Mouse (Mus musculus) A20 (cell line): Measurements from ENCODE around the gene Hsdl2.

ENCODE experiments used
- DNase-seq: peaks from one replicate; pipeline ENCODE4 v3.0.0-alpha.2; 2011; ENCODE audit warnings: low read depth, low spot score

Hsdl2 gene

GRCm38 (mm10) chr4:59625998-59626910 lies 44.9 kb downstream of the Hsdl2 start, which contains the start of gene E130308A19Rik:
TSS of gene E130308A19Rik (plus strand) at chr4:59626211.
- DNase-seq, result peak; percentile 93

DNA sequence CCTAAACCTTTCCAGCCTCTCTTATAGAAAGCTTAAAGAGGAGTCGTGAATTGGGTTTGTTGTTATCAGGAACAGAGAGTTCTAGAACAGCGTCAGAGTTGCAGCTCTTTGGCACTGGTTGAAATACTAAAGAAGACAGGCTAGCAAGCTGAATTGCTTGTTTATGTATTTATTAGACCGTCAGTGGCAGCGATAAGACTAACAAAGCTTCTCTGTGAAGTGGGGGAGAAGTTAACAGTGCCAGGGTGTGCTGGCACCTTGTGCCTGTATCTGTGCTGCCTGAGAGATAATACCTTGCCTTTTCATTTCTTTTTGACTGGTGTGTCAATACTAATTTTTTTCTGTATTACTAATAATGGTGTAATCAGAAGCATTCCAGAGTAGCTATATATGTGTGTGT lies 46.9 kb downstream of the Hsdl2 start:
- no peak for DNase-seq

- DNase-seq, result no peak
Observed at GRCm38 (mm10) chr4:59629076-59629874, 47.9 kb downstream of the Hsdl2 start.

DNA sequence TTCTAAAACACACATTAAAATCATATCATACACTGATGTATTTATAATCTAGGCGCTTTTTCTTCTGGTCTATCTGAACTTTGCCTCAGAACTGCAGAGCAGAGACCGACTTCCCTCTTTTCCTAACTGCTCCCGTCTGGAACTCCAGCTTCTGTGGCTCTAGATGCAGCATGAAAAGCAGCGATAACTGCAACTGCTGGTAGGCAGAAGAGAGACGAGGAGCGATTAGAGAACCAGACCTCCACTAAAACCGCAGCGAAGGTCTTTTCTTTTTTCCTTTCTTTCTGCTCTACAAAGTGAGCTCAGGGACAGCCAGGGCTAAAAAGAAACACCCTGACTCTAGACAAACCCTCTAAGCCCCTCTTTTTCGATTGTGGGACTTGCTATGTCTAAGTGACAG lies 48.8 kb downstream of the Hsdl2 start:
- DNase-seq, result no peak

DNA sequence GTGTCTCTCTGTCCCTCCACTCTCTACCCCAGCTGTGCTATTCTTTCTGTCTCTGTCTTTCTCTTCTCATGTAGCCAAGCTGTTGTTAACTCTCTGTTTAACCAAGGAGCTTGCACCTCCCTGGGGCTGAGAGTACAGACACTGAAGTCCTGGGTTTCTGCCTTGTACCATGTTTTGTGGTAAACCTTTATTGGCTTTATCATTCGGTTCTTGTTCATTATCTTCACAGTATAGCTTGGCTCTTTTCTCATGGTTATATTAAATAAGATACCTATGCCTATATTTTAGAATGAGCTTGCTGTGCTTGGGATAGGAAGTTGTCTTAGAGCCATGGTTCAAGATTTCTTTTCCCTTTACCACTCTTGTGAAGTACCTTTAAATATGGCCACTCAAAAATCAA lies 53.2 kb downstream of the Hsdl2 start:
- DNase-seq, result no peak

DNA sequence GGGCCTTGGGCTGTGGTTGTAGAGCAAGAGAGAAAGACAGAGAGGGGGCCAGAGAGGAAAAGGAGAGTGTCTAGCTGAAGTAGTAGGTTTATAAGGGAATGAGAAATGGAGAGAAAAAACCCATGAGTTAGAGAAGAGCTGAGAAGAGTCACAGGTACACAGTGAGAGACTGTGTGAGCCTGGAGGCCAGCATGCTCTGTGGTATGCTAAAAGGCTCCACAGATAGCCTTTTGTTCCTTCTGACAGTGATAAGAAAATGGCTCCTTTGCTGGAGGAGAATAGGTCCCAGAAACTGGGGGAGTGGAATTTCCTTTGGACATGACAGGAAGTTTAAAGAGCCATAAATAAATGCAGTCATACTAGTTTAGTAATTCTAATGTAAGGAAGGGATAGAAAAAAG lies 57.8 kb downstream of the Hsdl2 start:
- no peak for DNase-seq

GRCm38 (mm10) chr4:59640720-59641119 lies 59.4 kb downstream of the Hsdl2 start:
- DNase-seq, result no peak

- no peak for DNase-seq
Observed at GRCm38 (mm10) chr4:59642039-59642438, 60.7 kb downstream of the Hsdl2 start.

GRCm38 (mm10) chr4:59642657-59643056 lies 61.3 kb downstream of the Hsdl2 start:
- no peak for DNase-seq

- DNase-seq, result no peak
Observed at GRCm38 (mm10) chr4:59644431-59644830, 63.1 kb downstream of the Hsdl2 start.

DNA sequence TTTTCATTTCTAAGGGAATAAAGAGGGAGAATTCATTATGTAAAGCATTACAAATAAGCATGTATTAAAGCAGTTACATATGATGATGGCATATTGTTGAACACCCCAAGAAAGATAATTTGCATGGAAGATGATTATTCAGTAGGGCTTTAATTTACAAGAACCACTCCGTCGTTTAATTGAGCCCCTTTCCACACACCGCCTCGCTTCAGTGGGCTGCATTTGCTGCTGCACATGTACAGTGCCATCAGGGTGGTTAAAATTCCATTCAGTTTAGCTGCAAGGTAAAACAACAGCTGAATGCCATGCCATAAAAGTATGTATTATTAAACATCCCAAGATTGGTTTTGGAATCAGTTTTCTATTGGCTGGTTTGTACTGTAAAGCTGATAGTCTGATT lies 63.6 kb downstream of the Hsdl2 start:
- DNase-seq, result no peak

- no peak for DNase-seq
Observed at GRCm38 (mm10) chr4:59645610-59646009, 64.2 kb downstream of the Hsdl2 start.

DNA sequence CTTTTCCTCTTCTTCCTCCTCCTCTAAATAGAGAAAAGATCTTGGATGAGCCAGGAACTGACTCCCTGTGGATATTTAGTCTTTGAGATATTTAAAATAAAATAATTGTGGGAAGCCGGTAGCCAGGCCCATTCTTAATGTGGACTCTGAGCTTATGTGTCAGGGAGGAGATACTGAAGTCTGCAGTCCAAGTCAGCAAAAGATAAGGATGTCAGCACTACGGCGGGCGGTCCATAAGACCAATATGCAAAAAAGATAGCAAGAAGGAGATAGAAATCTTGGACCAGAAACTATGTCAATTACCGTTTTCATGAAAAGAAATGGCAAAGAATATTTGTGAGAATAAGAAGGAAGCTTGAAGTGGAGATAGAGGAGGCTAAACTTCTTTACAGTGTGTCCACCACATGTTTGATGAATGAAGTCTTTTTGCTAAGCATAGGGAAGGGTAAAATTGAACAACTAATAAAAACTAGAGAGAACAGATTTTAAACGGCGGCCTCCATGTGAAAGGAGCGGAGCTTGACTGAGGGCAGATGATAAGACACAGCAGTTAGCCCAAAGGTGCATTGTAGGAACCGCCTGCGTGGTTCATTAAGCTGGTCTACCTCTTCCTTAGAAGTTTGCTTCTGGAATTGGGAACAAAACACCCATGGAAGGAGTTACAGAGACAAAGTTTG lies 64.8 kb downstream of the Hsdl2 start:
- DNase-seq, result no peak

GRCm38 (mm10) chr4:59649119-59649518 lies 67.8 kb downstream of the Hsdl2 start:
- no peak for DNase-seq

- no peak for DNase-seq
Observed at GRCm38 (mm10) chr4:59652166-59652681, 70.9 kb downstream of the Hsdl2 start.

- DNase-seq, result no peak
Observed at GRCm38 (mm10) chr4:59656061-59656642, 74.8 kb downstream of the Hsdl2 start.

- DNase-seq, result no peak
Observed at GRCm38 (mm10) chr4:59662163-59662562, 80.8 kb downstream of the Hsdl2 start.

DNA sequence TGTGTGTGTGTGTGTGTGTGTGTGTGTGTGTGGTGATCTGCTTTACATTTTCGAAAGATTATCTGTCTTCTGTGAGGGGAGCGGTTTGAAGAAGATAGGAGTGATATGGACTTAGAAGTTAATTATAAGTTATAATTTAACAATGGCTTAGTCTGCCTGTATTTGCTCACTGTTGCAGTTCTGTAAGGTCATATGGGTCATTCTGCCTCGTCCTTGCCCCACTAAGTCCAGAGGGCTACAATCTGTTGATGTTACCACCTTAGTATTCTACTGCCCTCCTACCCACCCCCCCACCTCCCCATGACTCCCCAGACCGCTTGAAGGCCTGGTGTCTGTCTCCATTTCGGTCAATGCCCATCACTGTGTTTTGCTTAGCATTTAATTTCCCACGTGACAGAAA lies 82.1 kb downstream of the Hsdl2 start:
- no peak for DNase-seq

- no peak for DNase-seq
Observed at GRCm38 (mm10) chr4:59666550-59667317, 85.4 kb downstream of the Hsdl2 start.

DNA sequence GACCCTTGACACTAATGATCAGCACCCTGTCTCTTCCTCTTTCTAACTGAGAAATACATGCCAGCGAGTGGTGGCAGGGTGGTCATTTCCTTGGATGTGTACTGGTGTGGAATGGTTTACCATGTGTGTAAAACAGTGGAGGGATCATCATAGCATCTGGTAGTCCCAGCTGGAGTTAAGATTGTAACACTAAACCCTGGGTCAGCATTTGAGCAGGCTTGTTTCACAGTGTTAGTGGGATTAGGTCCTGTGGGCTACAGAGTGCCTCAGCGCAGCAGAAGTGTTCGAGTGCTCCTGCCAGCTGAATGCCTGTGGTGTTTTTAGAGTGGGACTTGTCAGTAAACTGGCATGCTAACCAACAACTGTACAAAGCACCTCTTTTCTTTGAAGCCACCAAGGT lies 86.7 kb downstream of the Hsdl2 start:
- no peak for DNase-seq
